Comparison of ENCODE assay signal across 16 mouse cellular contexts in the genomic region with DNA sequence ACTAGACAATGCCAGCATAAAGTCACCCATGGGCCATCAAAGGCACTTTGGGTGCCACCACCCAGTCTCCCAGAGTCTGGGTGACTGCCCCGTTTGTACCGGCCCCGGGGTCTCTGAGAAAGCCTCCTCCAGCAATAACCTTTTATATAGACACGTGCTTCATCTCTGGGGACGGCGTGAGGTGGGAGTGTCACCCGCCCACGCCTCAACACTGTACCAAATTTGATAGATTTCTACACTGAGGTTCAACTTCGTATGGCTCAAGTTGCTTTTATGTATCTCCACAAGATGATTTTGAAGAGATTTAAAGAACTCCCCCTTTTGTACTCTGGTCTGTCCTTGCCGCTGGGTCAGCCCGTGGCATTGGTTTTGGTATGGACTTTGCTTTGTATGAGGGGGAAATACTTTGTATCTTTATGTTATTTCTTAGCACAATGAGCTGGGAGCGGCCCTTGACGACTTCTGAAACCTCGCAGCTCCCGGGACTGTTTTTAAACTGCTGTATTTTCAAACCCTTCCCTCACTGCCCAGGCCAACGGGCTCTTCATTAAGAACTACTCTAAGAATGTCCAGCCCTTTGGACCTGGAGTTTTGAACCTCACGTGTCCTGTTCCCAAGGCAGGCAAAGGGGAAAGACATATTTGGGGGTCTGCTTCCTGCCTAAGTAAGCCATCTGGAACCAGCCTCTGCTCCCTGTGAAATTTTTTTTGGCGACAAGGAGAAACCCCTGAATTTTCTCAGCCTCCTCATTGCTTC.
"Had no signal": no experiment of that assay in that cellular context is flagged by ENCODE, and none has a peak within 500 bp of the region (broad histone marks: within the 10 kb centered on the region; RNA-seq: fewer than 3 reads in every experiment).

No protein-coding gene starts in this region.

- ATAC-seq: midbrain, embryonic 15.5 days had no signal

- DNase-seq: lung, embryonic 14.5 days; lung, postnatal 10 days; lung, postnatal 4 days; retina, postnatal 1 day; right cerebral cortex, postnatal 4 days; spleen, adult 18-20 months; thymus, adult 18-20 months; thymus, postnatal 14 days had no signal

- H3K27me3 ChIP-seq: liver, embryonic 15.5 days; megakaryocyte, embryonic 14.5 days; midbrain, embryonic 15.5 days; neural tube, embryonic 13.5 days; stomach, embryonic 15.5 days had no signal

- H3K4me3 ChIP-seq: layer of hippocampus, adult 2 months; liver, embryonic 15.5 days; midbrain, embryonic 15.5 days; neural tube, embryonic 13.5 days; stomach, embryonic 15.5 days had no signal

- H3K9ac ChIP-seq: liver, embryonic 15.5 days; lung, embryonic 14.5 days; midbrain, embryonic 15.5 days; neural tube, embryonic 13.5 days; stomach, embryonic 15.5 days had no signal

- H3K9me3 ChIP-seq: liver, embryonic 15.5 days; megakaryocyte, embryonic 14.5 days; midbrain, embryonic 15.5 days; neural tube, embryonic 13.5 days; stomach, embryonic 15.5 days had no signal

- H3K4me1 ChIP-seq: midbrain, embryonic 15.5 days; stomach, embryonic 15.5 days had no signal

- H3K27ac ChIP-seq: layer of hippocampus, adult 2 months; liver, embryonic 15.5 days; midbrain, embryonic 15.5 days; neural tube, embryonic 13.5 days; stomach, embryonic 15.5 days had no signal

- H3K4me2 ChIP-seq: liver, embryonic 11.5 days; liver, embryonic 15.5 days; lung, embryonic 14.5 days; midbrain, embryonic 11.5 days; midbrain, embryonic 15.5 days; neural tube, embryonic 13.5 days; stomach, embryonic 15.5 days had no signal
